Mouse (Mus musculus): ENCODE results near the gene Myh11. TPM values are rescaled to one million over a fixed set of nuclear protein-coding genes. Genes with fewer than 3 reads are reported as not detected.

Gene Myh11
- total and polyA plus RNA-seq, 3 experiments = 16.9 to 34.4 (median 31.7) TPM

GRCm38 (mm10) chr16:14151718-14152117, 139.5 kb downstream of the Myh11 start:
- WGBS = 73% methylated on average over 4 of the region's 4 CpGs
- Histone ChIP-seq H3K36me3 (ENCODE audit: control insufficient read depth, insufficient read depth, low read length) (peaks cover 3% of the 10 kb centered on the region), H3K9ac (ENCODE audit: low read depth, low read length) (no peak overlapping the region), H3K4me3 (no peak overlapping the region), H3K4me1 (ENCODE audit: control insufficient read depth, insufficient read depth, low read length) (no peaks in the 10 kb centered on the region), H3K27ac (no peak overlapping the region), H3K27me3 (ENCODE audit: control insufficient read depth, insufficient read depth, low read length) (no peaks in the 10 kb centered on the region), H3K79me2 (replicated peaks; ENCODE audit: control insufficient read depth, insufficient read depth, low read length) (peaks cover 5% of the 10 kb centered on the region; the same call in 1 of the 2 replicates)
- intact Hi-C loops (cut with DNase I) = loop anchor here (10.0 kb wide), 1 partner anchor 327 kb away; no protein-coding TSS in a partner anchor
- DNase-seq = no peak
- TF ChIP-seq POLR2A (IDR thresholded peaks at IDR 0.05; ENCODE audit: insufficient read depth, low read depth, low read length) = no peak

DNA sequence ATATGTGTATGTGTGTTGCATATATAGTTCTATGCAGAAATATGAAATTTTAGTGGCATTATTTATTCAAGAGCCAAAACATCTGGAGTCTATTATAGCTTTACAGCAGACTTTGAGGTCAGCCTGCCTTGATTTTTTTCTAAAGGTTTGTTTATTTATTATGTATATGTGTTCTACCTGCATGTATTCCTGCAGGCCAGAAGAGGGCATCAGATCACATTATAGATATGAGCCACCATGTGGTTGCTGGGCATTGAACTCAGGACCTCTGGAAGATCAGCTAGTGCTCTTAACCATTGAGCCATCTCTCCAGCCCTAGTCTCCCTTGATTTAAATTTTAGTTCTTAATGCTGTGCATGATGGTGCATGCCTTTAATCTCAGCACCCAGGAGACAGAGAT, 143.5 kb downstream of the Myh11 start:
- no peaks in the 10 kb centered on the region for H3K4me1 ChIP-seq (ENCODE audit: control insufficient read depth, insufficient read depth, low read length)
- no peak for DNase-seq
- H3K9ac ChIP-seq (ENCODE audit: low read depth, low read length) = no peak overlapping the region
- no peaks in the 10 kb centered on the region for H3K79me2 ChIP-seq (replicated peaks; ENCODE audit: control insufficient read depth, insufficient read depth, low read length)
- H3K27me3 ChIP-seq (ENCODE audit: control insufficient read depth, insufficient read depth, low read length) = no peaks in the 10 kb centered on the region
- H3K4me3 ChIP-seq = no peak overlapping the region
- H3K27ac ChIP-seq = no peak overlapping the region
- intact Hi-C loops (cut with DNase I) = loop anchor here (5.0 kb wide), 1 partner anchor 50 kb away; no protein-coding TSS in a partner anchor
- peaks cover 3% of the 10 kb centered on the region for H3K36me3 ChIP-seq (ENCODE audit: control insufficient read depth, insufficient read depth, low read length)
- TF ChIP-seq POLR2A (IDR thresholded peaks at IDR 0.05; ENCODE audit: insufficient read depth, low read depth, low read length) (no peak), CTCF (IDR thresholded peaks at IDR 0.05) (peak; percentile 58)

Small RNAs within 50 kb of the gene (microRNA-seq; reads per million reads assigned to microRNA genes)
- 1,033 to 1,125 reads per million in 2 experiments for gene Mir484

Other genes with a start within 250 kb of the Myh11 start
- 10 to 100 TPM; 30.0 to 31.9 TPM for gene Nde1, start 128.1 kb downstream of the Myh11 start, total RNA-seq (2021)
- gene Nde1, start 128.1 kb downstream of the Myh11 start, polyA plus RNA-seq (2012; rRNA removed) = 28.2 and 39.7 TPM in 2 replicates
- gene Marf1, start 128.0 kb downstream of the Myh11 start, total RNA-seq (2021) = 10 to 100 TPM; 32.4 to 36.1 TPM
- 8.3 and 19.2 TPM in 2 replicates for gene Marf1, start 128.0 kb downstream of the Myh11 start, polyA plus RNA-seq (2012; rRNA removed)
- gene Fopnl, start 26.0 kb upstream of the Myh11 start, total RNA-seq (2021) = 10 to 100 TPM; 56.8 to 63.9 TPM
- 58.9 and 102 TPM in 2 replicates for gene Fopnl, start 26.0 kb upstream of the Myh11 start, polyA plus RNA-seq (2012; rRNA removed)
- gene Abcc1, start 70.2 kb upstream of the Myh11 start, total RNA-seq (2021) = 10 to 100 TPM; 14.4 to 21.4 TPM
- 37.5 and 40.6 TPM in 2 replicates for gene Abcc1, start 70.2 kb upstream of the Myh11 start, polyA plus RNA-seq (2012; rRNA removed)